Mouse (Mus musculus) thymus, postnatal 36 days (tissue): ENCODE data around the gene Poldip2.

Experiments
- DNase-seq, 2 experiments: peaks; one replicate each; pipeline ENCODE4 v3.0.0; 2022; ENCODE audit warnings: mixed read lengths in 2 of 2

The Poldip2 gene

DNA sequence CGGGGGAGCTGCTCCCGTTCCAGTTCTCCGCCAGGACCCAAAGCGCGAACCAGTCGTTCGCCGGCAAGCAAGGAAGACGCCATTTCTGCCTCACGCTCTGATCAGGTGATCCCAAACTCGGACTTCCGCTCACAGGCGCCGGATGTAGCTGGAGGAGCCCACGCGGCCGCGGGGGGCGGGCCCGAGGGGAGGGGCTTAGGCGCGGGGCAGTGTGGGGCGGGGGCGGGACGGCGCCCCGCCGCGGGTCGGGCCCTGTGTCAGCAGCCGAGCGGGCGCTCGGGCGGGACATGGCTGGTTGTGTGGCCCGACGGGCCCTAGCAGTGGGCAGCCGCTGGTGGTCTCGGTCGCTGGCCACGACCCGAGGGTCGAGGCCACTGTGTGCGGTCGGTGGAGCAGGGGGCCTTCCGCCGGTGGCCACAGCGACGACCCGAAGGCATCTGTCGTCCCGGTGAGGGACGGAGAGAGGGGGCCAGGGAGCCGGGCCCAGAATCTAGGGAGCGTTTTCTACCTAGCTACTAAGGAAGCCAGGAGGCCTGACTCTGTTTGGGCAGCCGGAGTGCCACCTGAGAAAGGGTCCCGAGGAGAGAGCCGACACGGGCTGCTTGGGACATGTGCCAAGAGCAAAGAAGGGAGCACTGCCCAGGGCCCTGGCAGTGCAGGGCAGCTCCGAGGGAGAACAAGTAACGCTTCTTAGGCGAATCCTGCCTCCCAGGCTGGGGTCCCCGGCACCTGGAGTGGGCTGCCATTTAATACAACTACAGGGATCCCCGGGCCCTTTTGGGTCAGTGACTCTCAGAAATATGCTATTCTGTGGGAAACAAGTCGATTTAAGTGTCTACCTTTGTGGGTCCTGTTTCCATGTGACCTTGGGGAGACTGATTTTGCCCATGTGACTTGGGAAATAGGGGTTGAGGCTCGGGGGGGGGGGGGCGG is at the start of gene Poldip2, which contains the start of gene Tmem199:
Poldip2 (plus strand) TSS at position 169 of the 933 bp plus-strand sequence.
Tmem199 (minus strand) TSS at position 148 of the 933 bp plus-strand sequence.
- DNase-seq, result peak; percentile 88 to 90

DNA sequence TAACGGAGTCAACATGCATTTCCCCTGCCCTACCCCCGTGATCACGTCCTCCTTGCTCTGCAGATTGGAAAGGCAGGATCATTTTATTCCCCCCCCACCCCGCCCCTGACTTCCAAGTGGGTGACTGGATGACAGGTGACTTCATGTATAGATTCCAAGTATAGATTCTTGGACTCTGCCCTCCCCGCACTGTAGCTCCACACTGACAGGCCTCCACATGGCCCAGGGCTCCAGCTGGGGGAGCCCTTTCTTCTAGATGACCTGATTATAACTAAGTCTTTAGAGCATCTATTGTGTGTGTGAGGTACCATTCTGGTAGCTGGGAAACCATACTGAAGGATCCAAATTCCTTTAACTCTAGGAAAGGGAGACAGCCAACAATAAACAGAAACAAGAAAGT is 49.3 kb upstream of the Poldip2 start:
- DNase-seq, result no peak

DNA sequence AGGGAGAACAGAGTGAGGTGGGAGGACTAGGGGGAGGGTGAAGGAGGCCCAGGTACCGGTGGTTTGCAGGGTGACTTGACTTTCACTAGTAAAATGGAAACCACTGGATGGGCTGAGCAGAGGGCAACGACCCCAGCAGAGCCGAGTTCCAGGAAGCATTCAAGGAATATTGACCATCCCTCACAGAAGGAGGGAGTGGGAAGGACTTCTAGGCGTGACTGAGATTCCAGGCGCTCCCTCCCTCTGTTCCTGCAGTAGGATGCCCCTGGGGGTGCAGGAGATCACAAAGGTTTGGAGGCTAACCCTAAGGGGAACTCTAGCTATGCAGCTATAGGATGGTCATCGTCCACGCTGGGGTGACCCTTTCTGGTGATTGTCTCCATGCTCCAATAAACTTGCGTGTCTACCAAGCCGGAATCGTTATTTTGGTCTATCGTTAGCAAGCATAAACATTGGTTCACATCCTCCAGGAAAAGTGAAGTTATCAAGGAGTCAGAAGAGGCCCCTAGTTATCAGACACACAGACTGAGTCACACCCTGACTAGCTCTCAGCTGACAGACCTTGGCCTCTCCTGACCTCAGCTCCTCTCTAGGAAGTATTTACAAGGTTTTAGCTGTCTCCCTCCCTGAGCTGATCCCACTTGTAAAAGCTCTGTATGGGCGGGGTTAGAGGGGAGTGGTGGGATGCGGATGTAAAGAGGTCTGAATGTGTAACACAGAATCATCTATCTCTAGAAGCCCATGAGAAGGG is 48.5 kb upstream of the Poldip2 start:
- DNase-seq, result no peak

DNA sequence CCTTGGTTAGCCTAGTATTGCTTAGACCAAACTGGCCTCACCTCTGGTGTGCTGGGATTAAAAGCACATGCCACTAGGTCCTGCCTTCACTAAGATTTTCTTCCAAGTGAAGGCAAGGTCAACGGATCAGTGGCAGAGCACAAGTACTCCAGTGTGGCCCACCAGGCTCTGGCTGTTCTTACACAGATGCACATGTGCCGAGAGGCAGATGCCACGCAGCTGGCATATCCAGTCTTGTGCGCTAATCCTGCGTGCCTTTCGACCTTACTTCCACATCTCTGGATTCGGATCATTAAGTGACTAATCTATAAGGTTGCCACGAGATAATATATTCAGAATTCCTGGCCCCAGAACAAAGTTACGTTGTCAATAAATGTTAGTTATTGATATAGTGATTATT is 46.9 kb upstream of the Poldip2 start:
- DNase-seq, result no peak

DNA sequence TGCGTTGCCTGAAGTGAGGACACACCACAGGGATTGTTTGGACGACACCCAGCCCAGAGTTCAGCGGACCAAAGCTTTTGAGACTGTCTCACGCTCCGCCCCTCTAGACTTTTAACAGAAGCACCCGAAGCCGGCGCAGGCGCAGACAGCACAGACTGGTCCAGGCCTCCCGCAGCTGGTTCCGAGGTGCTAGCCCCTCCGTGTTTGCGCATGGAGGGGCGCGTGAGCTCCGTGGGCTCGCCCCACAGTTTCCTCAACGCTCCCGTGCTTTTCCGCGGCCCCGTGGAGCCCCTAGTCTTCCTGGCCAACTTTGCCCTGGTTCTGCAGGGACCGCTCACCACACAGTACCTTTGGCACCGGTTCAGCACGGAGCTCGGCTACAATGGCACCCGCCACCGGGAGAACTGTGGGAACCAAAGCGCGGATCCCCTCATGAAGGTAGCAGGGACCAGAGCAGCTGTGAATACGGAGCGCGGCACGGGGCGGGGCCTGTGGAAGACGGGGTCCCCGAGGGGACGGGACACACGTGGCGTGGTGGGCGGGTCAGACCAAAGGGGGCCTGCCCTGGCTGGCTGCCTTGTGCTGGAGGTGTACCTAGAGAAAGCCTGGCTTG is 46.3 kb upstream of the Poldip2 start, which contains the start of gene Slc46a1:
Slc46a1 (plus strand) TSS at position 130 of the 613 bp plus-strand sequence.
- DNase-seq, result peak; percentile 71 to 80

DNA sequence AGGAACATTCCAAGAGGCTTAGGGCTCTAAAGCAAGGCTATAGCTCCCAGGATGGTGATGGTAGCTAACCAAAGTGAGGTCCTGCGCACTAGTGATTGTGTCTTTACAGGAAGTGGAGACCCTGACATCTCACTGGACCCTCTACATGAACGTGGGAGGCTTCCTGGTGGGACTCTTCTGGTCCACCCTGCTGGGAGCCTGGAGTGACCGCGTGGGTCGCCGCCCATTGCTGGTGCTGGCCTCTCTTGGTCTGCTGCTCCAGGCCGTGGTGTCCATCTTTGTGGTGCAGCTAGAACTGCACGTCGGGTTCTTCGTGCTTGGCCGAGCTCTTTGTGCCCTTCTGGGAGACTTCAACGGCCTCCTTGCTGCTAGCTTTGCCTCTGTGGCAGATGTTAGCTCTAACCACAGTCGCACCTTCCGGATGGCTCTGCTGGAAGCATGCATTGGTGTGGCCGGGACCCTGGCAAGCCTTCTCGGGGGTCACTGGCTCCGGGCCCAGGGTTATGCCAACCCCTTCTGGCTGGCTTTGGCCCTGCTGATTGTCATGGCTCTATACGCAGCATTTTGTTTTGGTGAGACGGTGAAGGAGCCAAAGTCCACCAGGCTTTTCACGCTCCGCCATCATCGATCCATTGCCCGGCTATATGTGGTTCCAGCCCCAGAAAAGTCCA is 45.6 kb upstream of the Poldip2 start:
- DNase-seq, result no peak

DNA sequence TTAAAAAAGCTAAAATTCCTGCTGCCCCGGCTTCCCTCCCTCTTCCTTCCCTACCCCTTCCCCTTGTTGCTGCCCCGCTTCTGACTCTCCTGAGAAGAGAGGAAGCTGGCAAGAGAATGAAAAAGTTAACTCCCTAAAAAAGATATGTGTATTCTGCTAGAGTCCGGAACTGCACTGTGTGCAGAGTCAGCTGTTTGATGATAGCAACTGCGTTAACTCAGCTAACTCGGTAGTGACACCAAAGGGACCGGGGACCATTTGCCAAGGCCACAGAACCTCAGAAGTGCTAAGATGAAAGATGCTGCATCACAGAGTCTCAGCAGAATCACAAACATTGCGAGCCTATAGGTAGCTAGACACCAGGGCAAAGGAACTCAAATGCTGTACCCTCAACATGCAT is 44.5 kb upstream of the Poldip2 start:
- DNase-seq, result no peak

DNA sequence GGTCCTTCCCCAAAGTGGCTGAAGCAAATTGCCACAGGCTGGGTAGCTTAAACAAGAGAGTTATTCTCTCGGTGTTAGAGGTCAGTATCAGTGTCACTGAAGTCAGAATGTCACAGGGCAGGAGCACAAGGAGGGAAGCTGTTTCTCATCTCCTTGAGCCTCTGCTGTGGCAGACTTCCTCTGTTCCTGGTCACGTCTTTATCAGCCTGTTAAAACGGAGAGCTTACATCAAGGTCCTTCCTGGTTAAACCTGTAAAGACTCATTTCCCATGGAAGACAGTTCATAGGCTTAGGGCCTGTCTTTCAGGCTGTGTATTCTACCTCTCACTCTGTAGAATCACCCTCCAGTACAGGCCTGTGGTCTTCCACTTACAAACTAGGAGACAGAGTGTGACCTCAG is 44.1 kb upstream of the Poldip2 start:
- DNase-seq, result no peak

DNA sequence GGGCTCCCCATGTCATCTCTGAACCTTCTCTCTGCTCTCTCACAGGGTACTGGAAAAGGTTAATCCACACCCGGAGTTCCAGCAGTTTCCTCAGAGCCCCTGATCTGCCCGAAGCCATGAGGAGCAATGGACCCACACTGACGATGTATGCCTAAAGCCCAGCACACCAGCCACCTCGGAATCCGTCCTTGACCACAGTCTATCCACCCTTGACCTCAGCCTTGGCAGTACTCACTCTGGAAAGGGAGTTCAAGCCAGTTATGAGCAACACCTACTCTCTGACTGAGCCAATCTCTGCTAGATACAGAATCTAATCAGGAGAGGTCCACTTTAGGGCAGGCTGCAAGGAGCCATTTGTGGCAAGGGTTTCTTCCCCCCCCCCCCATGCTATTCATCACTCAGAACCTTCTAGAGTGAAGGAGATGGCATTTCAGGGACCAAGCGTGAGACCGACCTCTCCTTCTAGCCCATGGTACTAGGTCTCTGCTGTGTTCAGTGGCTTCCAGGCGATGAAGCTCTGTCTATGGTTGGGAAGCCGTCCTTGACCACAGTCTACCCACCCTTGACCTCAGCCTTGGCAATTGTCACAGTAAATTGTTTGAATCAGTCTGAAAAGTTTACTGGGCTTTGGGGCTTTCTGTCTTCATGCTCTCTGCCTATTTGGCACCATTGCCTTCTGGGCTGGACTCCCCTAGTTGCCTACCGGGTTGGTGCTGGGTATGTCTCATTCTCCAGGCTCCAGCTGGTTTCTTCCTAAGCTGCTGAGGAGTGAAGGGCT is 40.5 kb upstream of the Poldip2 start:
- no peak for DNase-seq

DNA sequence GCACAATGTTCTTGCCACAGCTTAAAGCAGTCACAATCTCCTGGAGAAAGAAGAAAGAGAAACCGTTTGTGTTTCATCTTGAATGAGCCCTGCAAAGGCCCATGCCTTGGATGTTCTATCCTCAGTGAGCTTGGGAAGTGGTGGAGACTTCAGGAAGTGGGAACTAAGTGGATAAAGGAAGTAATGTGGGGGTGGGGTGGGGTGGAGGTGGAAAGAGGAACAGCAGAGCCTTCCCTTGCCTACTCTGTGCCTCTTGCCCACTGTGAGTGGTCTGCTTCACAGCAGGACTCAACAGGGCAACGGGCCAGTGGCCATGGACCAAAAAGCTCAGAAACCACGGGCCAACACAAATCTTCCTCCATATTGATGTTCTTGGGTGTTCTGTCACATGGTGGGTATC is 36.7 kb upstream of the Poldip2 start:
- no peak for DNase-seq

DNA sequence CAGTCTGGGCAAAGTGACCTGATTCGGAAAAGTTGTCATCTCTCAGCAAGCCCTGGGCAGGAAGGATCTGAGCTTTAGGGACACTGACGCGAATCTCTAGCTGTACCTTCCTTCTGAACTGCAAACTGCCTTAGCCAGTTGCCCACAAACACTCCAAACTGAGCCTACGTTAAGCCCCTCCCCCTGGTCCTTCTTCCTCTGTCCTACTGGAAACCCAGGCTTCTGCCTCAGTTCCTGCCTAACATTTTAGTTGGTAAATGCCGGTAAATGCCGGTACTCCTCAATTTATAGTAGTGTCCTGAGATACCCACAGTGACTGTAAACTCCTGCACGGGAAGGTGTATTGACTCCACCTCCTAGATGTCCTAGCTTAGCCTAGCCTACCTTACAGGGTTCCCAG is 28.4 kb upstream of the Poldip2 start:
- DNase-seq, result no peak

DNA sequence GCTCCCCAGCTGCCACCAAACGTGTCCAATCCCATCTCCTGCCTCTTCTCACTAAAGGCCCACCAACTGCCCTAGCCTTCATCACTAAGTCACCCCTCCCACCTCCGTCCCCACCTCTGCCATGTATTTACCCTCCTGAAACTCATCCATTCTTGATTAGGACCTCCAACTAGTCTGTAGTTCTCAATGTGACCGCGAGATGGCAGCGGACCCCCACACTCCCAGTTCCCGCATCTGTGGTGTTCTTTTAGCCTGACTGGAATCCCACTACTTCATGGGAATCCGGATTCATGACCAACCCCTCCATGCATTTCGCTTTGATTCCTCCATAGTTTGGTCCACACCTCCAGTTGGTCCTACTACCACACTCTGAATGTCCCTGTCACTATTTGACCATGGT is 23.8 kb upstream of the Poldip2 start:
- DNase-seq, result peak; percentile 48 to 59

DNA sequence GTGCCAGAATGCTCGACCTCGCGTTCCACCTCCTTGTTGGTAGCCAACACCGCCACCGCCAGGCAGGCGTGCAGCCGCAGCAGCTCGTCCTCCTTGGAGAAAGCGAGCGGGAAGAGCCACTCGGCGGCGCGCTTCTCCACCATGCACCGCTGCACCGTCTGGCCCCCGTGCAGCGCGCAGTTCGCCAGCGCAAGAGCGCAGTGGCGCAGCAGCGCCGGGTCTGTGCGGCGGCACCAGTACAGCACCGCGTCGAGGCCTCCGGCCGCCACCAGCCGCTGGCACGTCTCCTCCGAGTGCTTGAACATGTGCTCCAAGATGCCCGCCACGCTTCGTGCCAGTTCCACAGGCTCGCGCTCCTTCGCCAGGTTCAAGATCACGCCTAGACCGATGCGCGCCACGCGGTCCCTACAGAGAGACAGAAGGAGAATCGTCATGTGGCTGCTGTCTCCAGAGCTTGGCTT is 21.2 kb upstream of the Poldip2 start:
- peak in 1 of 2 experiments; percentile 33 for DNase-seq

DNA sequence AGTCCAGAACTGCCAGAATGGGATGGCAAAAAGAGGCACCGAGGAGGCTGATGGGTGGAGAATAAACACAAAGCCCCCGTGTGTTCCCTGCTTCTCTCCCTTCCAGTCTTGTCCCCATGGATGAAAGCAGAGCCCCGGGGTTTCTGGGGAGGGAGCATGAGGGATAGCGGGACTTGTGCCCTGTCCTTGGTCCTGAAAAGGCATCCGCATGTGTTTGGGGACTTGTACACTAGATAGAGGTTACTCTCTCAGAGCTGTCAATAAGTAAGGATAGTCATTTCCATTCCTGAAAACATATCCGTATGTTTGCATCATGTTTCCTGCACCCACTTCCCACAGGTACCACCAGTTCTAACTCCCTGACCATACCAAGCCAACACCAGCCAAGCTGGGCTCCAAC is 16.1 kb upstream of the Poldip2 start:
- no peak for DNase-seq

DNA sequence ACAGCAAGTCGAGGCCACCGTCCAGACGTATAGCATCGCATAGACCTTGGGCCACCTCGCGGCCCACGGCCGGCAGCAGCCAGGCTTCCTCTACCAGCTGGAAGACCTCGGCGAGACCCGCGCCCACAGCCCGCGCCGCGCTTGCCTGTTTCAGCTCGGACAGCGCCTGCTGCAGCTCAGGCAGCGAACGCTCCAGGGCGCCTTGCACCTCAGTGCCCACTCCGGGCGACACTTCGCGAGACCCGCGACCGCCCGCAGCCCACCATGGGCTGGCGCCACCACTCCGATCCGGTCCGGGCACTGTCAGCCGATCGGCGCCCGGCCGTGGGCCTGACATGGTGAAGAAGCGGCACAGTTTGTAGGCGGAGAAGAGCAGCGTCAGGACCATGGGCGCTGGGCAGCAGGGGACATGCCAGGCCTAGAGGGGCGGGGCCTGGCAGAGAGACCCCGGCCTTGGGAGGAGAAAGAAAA is 14.9 kb upstream of the Poldip2 start:
- peak; percentile 17 to 46 for DNase-seq

DNA sequence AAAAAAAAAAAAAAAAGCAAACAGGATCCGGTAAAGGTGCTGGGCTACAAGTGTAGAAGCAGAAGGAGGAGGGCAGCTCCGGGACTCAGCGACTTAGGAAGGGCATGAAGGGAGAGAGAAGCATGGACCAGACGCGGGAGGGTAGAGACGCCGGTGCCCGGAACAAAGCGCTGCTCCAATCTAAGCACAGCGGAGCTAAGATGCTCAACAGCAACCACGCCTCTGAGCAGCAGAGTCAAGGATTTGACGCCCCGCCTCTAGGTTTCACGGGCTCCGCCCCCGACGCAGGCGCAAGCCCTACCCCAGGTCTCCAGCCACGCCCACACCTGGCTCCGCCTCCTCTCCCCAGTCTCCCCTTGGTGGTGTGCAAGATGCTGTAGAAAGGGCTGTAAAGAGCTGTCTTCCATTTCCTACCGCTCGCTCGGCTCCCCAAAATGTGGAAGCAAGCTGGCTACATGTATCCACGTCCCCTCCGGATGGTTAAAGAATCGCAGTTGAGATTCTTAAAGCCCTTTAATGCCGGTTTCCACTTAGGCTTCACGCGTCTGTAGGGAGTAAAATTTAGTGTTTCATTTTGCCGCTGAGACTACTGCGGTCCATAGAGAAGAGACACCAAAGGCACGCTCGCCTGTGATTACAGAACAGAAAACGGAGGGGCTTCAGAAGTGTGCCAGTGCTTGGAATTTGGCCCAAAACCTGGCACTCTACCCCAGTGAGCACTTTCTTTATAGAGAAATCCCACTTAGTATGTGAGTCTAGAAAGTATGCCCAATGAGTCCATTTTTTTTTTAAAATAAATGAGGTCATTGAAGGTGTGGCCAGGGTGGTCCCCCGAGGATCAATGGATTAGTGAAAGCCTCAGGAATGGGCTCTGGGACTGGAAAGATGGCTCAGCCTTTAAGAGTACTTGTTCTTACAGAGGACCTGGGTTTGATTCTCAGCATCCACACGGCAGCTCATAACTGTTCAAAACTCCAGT is 14.2 kb upstream of the Poldip2 start, which contains the start of gene Sarm1:
Sarm1 (minus strand) TSS at position 211 of the 979 bp plus-strand sequence.
- peak; percentile 99 for DNase-seq

DNA sequence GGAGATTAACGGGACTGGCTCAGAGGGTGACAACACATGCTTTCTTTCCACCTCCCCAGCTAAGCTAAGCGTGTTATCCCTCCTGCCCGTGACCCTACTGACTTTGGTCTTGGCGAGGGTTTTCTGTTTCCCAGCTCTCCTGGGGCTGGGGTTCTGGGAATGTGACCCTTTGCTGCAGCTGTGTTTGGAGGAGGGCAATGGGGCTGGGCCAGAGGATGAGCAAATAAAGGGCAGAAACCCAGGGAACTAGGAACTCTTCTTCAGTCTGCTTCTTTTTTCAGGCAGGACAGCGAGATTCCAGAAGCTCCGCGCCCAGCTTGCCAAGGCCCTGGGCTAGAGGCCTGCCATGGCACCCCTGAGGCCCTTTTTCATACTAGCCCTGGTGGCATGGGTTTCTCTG is 13.0 kb upstream of the Poldip2 start, which contains the start of gene Vtn:
Vtn (plus strand) TSS at position 88 of the 400 bp plus-strand sequence.
- DNase-seq, result no peak

DNA sequence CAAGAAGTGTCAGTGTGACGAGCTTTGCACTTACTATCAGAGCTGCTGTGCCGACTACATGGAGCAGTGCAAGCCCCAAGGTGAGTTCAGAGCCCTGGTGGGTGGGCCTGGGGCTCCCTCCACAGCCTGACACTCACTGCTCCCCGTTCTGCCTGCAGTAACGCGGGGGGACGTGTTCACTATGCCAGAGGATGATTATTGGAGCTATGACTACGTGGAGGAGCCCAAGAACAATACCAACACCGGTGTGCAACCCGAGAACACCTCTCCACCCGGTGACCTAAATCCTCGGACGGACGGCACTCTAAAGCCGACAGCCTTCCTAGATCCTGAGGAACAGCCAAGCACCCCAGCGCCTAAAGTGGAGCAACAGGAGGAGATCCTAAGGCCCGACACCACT is 12.4 kb upstream of the Poldip2 start:
- no peak for DNase-seq

DNA sequence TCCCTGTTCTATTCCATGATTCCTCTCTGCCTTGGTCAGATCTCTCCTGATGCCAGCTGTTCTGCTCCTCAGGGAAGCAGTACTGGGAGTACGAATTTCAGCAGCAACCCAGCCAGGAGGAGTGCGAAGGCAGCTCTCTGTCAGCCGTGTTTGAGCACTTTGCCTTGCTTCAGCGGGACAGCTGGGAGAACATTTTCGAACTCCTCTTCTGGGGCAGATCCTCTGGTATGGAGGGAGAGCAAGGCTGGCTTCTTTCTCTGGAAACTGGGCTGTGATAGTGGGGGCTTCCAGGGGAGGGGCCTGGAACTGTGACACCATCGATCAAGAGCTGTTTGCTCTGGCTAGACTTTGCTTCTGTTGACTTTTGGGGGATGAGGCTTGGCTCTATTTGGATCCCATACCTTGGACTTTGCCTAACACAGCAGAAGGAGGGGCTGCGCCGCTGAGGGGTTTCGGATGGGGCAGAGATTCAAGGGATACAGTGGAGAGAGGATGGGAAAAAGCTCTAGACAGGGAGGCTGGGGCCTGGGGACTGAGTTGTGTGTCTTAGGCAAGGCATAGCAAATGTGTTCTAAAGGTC is 11.3 kb upstream of the Poldip2 start:
- DNase-seq, result no peak

DNA sequence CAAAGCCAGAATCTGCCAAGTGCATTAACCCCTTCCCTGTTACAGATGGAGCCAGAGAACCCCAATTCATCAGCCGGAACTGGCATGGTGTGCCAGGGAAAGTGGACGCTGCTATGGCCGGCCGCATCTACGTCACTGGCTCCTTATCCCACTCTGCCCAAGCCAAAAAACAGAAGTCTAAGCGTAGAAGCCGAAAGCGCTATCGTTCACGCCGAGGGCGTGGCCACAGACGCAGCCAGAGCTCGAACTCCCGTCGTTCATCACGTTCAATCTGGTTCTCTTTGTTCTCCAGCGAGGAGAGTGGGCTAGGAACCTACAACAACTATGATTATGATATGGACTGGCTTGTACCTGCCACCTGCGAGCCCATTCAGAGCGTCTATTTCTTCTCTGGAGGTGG is 10.5 kb upstream of the Poldip2 start:
- DNase-seq, result no peak
